Mouse (Mus musculus) kidney, postnatal 0 days (tissue): ENCODE data around the gene Ufl1. TPM values are rescaled to one million over a fixed set of nuclear protein-coding genes. Genes with fewer than 3 reads are reported as not detected.
A peak's percentile ranks its signal among the peaks of the same experiment; 100 is the strongest.

Experiments used
- ATAC-seq: fragments of 200-750 bp; cut with Nextera tagmentation; replicated peaks from 2 replicates; pipeline ENCODE4 v1.8.0; 2017; ENCODE audit warnings: low read depth, moderate number of reproducible peaks, moderate TSS enrichment, moderate library complexity; ENCODE audit not compliant: low FRiP score
- DNase-seq: peaks from one replicate; pipeline ENCODE4 v3.0.0-alpha.2; 2016; ENCODE audit warnings: low spot score
- H3K27ac ChIP-seq: fragments of 300-500 bp; sonication (generic); 2 replicates; pipeline ENCODE4 v1.5.1; 2014; ENCODE audit warnings: mild to moderate bottlenecking
- H3K27me3 ChIP-seq: fragments of 300-500 bp; sonication (generic); 2 replicates; pipeline ENCODE4 v1.6.1; 2014; ENCODE audit warnings: low read length, mixed read lengths; ENCODE audit not compliant: insufficient read depth
- H3K36me3 ChIP-seq: fragments of 300-500 bp; sonication (generic); 2 replicates; pipeline ENCODE4 v1.6.1; 2014; ENCODE audit warnings: low read length, mixed read lengths; ENCODE audit not compliant: insufficient read depth
- H3K4me1 ChIP-seq: fragments of 300-500 bp; sonication (generic); replicated peaks from 2 replicates; pipeline ENCODE4 v1.6.1; 2014; ENCODE audit warnings: antibody characterized with exemption, low read length, mixed read lengths; ENCODE audit not compliant: insufficient read depth
- H3K4me2 ChIP-seq: fragments of 300-500 bp; sonication (generic); 2 replicates; pipeline ENCODE4 v1.6.1; 2014; ENCODE audit warnings: mild to moderate bottlenecking, low read length, moderate library complexity, mixed read lengths
- H3K4me3 ChIP-seq: fragments of 300-500 bp; sonication (generic); replicated peaks from 2 replicates; pipeline ENCODE4 v1.5.1; 2014; ENCODE audit warnings: low read depth, low read length
- H3K9ac ChIP-seq: fragments of 300-500 bp; sonication (generic); 2 replicates; pipeline ENCODE4 v1.6.1; 2014; ENCODE audit warnings: low read depth, low read length
- H3K9me3 ChIP-seq: fragments of 300-500 bp; sonication (generic); replicated peaks from 2 replicates; pipeline ENCODE4 v1.6.1; 2016; ENCODE audit warnings: low read length, inconsistent platforms, mixed read lengths
- CTCF ChIP-seq: IDR thresholded peaks from 2 replicates; pipeline ENCODE4 v1.5.1; 2016; ENCODE audit warnings: antibody characterized with exemption, low read depth, mild to moderate bottlenecking, moderate library complexity
- WGBS: fragments of 180-500 bp; shearing (Covaris S2); extraction: QIAGEN DNeasy Blood & Tissue Kit; methylation state at CpG from one replicate; pipeline ENCODE4 v1.1.7; 2014; 5-methylcytosine and 5-hydroxymethylcytosine counted together
- polyA plus RNA-seq: library from polyadenylated mRNA; unstranded; fragments of >200 nt; fragmentation: Nextera tagmentation; extraction: Ambion mirVana; gene quantifications from 2 replicates; pipeline ENCODE4 v1.2.1, GENCODE M21; 2015

Gene Ufl1
- polyA plus RNA-seq, 1 experiment from 2014 or later: 43.5 TPM

DNA sequence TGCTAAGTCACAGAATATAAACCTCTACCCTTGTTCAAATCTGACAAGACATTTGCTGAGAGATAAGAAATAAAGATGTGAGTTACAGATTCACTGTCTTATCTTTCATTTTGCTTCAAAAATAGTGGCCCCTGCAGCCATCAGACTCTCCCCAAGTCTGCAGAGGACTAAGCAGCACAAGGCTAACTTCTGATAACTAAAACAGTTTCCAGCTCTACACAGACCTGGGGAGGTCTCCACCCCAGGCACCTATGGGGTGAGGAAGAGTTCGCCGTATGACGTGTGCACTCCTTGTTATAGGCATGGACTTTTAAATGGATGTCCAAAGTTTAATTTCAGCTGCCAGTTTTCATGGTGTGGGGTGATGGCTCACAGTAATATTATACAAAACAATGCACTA is 49.1 kb downstream of the Ufl1 start:
- no peak for TF ChIP-seq CTCF
- Histone ChIP-seq H3K4me2 (no peak overlapping the region), H3K4me3 (no peak overlapping the region), H3K27ac (no peak overlapping the region), H3K27me3 (no peaks in the 10 kb centered on the region), H3K9me3 (no peaks in the 10 kb centered on the region), H3K36me3 (no peaks in the 10 kb centered on the region), H3K9ac (no peak overlapping the region), H3K4me1 (no peaks in the 10 kb centered on the region)
- DNase-seq: no peak
- no peak for ATAC-seq
- 88% methylated on average over 3 of the region's 3 CpGs for WGBS

DNA sequence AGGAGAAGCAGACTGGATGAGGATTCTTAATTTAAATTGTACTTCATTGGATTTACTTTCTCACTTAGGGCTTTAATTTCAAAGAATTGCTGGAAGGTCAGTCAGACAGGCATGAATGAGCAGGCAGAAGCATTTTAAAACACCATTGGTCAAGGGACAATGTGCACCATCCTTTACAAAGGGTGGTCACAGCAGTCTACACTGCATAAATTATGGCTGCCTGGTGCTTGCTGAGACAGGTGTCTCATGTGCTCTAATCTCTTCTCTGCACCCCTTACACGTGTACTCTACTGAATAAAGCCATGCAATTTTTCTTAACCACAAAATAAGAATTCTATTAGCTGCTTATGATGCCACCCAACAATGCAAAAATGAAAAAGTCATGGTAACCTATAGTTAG is 54.1 kb downstream of the Ufl1 start:
- TF ChIP-seq CTCF: no peak
- Histone ChIP-seq H3K4me3 (no peak overlapping the region), H3K27ac (no peak overlapping the region), H3K9ac (no peak overlapping the region), H3K4me1 (no peaks in the 10 kb centered on the region), H3K4me2 (no peak overlapping the region), H3K36me3 (no peaks in the 10 kb centered on the region), H3K9me3 (no peaks in the 10 kb centered on the region), H3K27me3 (no peaks in the 10 kb centered on the region)
- peak; percentile 7 for DNase-seq
- 8% methylated on average over 1 of the region's 1 CpGs for WGBS
- no peak for ATAC-seq

DNA sequence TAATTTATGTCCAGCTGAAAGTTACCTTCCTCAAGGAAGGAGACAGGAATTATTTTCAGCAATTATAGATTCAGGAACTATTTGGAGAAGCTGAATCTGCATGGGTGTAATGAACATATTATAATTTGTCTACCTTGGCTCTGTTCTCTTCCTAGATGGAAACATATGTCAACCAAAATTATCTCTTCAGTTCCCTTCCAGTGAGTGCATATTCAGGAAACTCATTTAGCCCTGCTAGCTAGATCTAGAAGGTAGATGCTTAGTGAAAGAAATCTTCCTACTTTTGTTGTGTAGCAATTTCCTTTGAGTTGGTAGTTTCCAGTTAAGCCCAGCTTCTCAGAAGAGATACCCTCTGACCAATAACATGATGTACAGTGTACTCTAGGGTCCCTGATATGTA is 59.7 kb downstream of the Ufl1 start:
- H3K9me3 ChIP-seq: no peaks in the 10 kb centered on the region
- H3K27me3 ChIP-seq: no peaks in the 10 kb centered on the region
- H3K4me2 ChIP-seq: no peak overlapping the region
- no peaks in the 10 kb centered on the region for H3K4me1 ChIP-seq
- H3K4me3 ChIP-seq: no peak overlapping the region
- no peak for DNase-seq
- H3K36me3 ChIP-seq: no peaks in the 10 kb centered on the region
- H3K9ac ChIP-seq: no peak overlapping the region
- no peak for TF ChIP-seq CTCF
- ATAC-seq: no peak
- no peak overlapping the region for H3K27ac ChIP-seq

DNA sequence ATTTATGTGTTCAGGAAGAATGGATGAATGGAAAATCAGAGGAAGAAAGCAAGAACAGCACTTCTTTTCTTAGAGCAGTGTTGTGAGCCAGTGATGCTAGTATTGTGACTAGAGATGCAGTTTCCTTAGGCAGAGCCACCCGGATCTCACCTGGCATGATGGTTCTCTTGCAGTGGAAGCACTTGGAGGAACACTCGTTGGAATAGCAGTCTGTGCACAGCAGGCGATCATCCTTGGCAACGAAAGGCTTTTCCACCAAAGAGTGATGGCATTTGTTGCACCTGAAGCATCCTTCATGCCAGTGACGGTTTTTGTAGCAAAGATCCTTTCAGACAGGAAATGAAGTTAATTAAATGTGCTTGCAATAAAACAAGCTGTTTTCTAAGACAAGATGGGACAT is 68.2 kb downstream of the Ufl1 start:
- WGBS: 50% methylated on average over 5 of the region's 5 CpGs
- no peak for DNase-seq
- H3K27me3 ChIP-seq: no peaks in the 10 kb centered on the region
- H3K27ac ChIP-seq: no peak overlapping the region
- H3K9ac ChIP-seq: no peak overlapping the region
- H3K9me3 ChIP-seq: no peaks in the 10 kb centered on the region
- H3K36me3 ChIP-seq: no peaks in the 10 kb centered on the region
- no peak overlapping the region for H3K4me2 ChIP-seq
- H3K4me1 ChIP-seq: no peaks in the 10 kb centered on the region
- ATAC-seq: no peak
- no peak for TF ChIP-seq CTCF
- H3K4me3 ChIP-seq: no peak overlapping the region

DNA sequence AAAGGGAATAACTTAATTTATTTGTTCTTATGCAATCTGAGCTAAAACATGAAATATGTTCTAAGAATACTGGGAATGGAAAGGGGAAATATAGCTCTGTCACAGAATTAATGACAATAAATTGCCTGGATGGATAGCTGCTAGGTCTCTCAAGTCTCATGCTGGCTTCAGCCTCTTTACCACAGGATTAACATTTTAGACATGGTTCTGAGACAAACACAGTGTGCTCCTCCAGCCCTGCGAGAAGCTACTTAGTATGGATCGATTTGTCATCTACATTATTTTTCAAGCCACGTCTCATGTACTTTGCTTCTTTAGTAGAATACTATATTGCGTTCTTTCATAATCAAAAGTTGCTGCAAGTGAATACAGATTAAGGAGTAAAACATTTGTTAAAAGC is 75.5 kb downstream of the Ufl1 start:
- TF ChIP-seq CTCF: no peak
- DNase-seq: no peak
- H3K4me2 ChIP-seq: no peak overlapping the region
- H3K9ac ChIP-seq: no peak overlapping the region
- ATAC-seq: no peak
- WGBS: 93% methylated on average over 4 of the region's 4 CpGs
- no peaks in the 10 kb centered on the region for H3K9me3 ChIP-seq
- H3K36me3 ChIP-seq: no peaks in the 10 kb centered on the region
- no peaks in the 10 kb centered on the region for H3K4me1 ChIP-seq
- H3K27ac ChIP-seq: no peak overlapping the region
- H3K27me3 ChIP-seq: no peaks in the 10 kb centered on the region
- H3K4me3 ChIP-seq: no peak overlapping the region

Other genes starting within 250 kb of the Ufl1 start
- 0.13 and 0.28 TPM in 2 replicates for gene Fhl5, start 38.9 kb downstream of the Ufl1 start, polyA plus RNA-seq